Mouse (Mus musculus) erythroid progenitor cell, adult 5-6 weeks (primary cell): ENCODE data around the gene Arhgap19. TPM values are rescaled to one million over a fixed set of nuclear protein-coding genes. Genes with fewer than 3 reads are reported as not detected.
"Not testable (repeated sequence)": the region's sequence is repeated elsewhere in the genome, so short reads cannot be mapped to it uniquely, and the experiment has no call there.

Experiments used
- ATAC-seq: replicated peaks from 2 replicates; pipeline ENCODE4 v1.8.0; 2016; ENCODE audit warnings: moderate number of reproducible peaks, mild to moderate bottlenecking, moderate TSS enrichment, inconsistent platforms; ENCODE audit not compliant: poor library complexity, low FRiP score, severe bottlenecking
- total RNA-seq, 2 experiments: library from RNA; stranded (forward) in 1 of 2; stranded (reverse) in 1 of 2; fragments of 150-400 nt in 1 of 2; fragments of 186-747, 209-891 nt in 1 of 2; gene quantifications; 2 replicates each; pipeline versions ENCODE4 v1.2.3 to v1.2.4; 2015 to 2017; ENCODE audit warnings: low replicate concordance in 2 of 2

Gene Arhgap19
- total RNA-seq (2015; ENCODE audit: low replicate concordance) (83.4 and 100 TPM in 2 replicates), total RNA-seq (2017; ENCODE audit: low replicate concordance) (98.9 and 131 TPM in 2 replicates)

DNA sequence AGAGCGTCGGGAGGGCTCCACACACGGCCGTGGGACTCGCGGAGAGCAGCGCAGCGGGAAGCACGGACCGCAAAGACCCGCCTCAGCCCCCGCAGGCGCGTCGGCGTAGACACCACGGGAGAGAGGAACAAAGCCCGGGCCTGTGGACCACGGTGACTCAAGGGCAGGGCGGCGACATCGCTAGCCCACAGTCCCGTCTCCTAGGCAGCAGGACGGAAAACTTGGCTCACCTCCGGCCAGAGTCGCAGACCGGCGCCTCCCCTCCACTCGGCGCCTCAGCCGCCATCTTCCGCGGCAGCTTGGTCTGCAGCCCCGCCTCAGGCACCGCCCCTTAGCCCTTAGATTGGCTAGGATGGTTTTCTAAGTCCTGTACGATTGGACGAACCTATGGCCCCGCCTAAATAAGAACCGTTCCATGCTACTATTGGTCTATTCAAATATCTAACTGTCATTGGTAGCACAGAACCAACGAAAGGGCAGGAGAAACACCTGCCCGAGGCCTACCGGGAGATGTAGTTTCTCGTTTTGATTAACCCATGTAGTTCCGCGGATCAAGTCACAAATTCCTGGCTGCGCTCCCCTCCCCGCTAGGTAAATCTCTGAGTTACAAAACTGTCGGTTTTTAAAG lies at the start of gene Arhgap19:
Gene Arhgap19 (minus strand): TSS at position 306 of the 628 bp plus-strand sequence.
- ATAC-seq: peak; percentile 96

DNA sequence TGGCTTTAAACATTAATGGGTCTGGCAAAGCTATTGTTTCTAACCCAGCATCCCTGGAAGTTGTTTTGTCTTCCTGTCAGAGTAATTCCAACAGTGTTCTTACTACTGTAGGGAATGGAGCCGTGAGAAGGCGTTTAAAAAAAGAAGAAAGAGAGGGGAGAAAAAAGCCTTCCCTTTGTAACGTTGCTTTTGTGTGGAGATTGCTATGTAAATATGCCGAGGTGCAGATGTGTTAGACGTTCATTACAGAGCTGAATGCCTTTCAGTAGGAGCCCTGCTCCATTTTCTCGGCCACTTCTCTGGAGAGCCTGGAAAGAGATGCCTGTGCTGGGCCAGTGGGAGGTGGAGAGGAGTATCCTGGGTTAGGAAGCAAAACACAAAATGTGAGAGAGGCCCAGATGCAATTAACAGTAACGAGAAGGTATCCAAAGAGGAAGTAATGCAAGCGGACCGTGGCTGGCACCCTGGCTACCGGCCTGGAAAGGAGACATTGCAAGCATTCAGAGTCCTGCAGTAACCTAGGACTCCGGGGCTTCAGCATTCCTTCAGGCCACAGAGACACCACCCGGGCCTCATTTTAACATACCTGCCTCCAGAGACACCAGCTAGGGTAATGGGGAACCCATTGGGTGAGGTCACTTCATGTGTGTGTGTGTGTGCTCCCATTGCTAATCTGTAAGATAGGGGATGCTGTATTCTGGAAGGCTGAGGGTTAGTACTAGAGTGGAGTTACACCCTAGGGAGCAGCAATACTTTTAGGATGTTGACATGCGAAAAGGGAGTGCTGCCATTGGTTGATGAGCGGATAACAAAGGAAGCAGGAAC lies 49.1 kb upstream of the Arhgap19 start:
- no peak for ATAC-seq

DNA sequence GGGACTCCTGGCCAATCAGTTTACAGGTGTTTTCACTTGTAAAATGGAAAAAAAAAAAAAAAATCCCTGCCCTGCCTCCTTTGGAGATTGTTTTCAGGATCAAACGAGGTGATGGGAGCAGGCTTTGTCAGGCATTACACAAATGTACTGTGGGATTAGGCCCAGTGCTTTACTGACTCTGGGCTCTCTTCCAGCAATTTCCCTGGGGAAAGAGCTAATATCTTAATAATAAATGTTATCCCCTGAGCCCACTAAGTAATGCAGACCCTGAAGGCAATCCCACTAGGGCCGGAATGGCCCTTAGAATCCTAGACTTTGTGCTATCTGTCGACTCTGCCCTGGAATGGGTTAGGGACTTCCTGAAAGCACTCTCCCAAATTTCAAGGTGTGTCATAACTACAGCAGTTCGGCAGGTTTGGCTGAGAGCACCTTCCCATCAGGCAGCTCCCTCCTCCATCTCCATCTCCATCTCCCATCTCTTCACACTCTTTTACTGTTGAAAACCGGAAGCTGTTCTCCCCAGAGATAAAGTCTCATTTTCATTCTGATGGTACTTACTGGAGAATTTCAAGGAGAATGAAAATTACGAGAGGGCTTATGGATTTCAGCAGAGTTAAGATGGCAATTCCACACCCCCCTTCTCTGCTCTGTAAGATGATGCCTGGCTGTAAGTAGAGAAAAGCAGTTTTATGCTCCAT lies 48.3 kb upstream of the Arhgap19 start:
- no peak for ATAC-seq

DNA sequence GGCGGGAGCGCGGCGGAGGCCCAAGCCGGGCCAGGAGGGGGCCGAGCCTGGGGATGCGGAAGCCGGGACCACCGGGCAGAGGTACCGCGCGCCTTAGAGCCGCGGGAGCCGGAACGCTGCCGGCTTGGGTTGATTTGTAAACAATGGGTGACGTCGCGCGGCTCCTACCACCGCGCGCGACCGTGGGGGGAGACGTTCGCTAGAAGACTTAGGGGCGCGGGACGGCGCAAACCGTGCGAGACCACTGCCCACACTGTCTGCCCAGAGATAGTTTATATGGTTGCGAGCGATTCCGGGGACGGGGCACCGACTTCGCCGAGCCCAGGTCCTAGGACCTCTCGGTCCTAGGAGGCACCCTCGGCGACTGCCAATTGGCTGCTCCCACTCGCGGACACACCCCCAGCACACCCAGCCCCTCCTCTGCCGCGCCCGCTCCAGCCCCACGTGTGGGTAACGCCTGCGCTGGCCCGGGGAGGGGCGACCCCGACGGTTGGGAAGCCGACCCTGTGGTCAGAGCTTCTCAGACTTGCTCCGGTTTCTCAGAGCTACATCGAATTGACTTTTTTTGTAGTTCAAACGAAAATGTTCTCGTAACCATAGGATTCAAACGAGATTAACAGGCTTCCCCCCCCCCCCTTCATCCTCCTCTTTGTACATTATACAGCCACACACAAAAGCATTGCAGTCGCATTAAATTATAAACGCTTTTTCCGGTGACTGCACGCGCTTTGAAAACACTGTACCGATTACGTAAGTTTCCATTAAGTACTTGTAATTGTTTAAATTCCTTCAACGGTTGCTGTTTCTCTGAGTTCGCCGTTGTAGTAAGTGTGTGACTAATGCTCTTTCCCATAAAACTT lies 46.4 kb upstream of the Arhgap19 start, which contains the start of gene Frat2:
Gene Frat2 (minus strand): TSS at position 141 of the 860 bp plus-strand sequence.
- peak; percentile 96 for ATAC-seq

DNA sequence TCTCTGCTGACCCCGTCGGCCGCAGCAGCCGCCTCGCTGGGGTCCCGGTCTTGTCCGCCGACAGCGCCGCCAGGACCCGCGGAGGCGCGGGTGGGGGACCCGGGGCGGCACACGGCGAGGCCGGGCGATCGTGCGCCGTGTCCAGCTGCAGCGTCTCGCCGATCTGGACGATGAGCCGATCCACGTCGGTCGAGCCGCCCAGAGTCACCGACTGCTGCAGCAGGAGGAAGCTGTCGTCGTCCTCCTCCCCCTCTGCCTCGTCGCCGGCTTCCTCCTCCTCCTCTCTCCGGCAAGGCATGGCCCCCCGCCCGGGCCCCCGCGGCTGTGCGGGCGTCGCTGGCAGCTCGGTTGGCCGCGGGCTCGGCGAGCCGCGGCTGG lies 45.8 kb upstream of the Arhgap19 start:
- not testable (repeated sequence) for ATAC-seq

DNA sequence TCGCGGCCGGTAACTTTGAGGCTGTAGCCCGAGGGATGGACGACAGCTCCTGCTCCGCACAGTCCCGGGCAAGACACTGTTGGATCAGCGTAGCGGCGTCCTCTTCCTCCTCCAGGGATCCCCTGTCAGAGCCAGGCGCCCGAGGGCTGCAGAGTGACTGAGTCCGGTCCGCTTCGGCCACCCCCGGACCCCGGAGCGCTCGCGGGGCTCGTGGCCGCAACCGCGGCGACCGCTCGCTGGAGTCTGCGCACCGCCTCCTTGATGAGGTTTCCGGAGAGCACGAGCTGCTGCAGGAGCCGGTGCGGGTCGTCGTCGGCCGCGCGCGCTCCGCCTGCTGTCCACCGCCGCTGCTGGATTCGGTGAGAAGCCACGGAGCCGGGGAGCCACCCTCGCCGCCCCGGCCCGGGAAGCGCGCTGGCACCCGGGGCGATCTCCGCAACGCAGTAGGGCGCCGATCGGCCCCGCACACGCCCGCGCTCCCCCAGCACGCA lies 45.3 kb upstream of the Arhgap19 start:
- peak; percentile 16; the same call in 1 of the 2 replicates for ATAC-seq

DNA sequence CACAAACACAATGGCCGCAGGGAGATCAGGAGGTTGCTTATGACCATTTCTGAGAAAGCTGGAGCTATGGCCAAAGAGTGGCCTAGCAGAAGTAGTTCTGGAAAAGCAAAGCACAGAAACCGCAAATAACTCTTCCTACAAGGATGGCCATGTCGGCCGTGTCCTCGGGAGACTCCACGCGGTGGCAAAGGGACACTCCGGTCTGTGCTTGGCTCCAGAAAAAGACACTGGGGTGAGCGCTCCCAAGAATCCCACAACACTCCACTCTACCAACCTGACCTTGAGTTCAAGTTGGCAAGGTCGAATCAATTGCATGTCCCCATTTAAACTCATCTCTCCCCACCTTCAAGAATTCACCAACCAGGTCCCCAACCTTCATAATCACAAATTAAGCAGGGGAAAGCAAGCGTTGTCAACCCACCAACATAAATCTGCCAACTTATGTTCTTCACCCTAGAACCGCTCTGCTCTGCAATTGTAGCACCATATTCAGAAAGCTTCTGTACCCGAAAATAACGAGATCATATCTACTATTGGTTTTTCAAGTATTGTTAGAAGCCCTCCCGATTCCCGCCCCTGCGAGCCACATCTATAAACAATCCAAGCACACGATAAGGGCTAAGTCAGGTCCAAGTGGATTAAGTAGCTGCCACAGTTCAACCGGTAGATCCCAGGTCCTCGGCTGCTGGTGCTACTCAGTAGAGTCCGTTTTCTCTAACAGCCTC lies 44.7 kb upstream of the Arhgap19 start:
- ATAC-seq: no peak

DNA sequence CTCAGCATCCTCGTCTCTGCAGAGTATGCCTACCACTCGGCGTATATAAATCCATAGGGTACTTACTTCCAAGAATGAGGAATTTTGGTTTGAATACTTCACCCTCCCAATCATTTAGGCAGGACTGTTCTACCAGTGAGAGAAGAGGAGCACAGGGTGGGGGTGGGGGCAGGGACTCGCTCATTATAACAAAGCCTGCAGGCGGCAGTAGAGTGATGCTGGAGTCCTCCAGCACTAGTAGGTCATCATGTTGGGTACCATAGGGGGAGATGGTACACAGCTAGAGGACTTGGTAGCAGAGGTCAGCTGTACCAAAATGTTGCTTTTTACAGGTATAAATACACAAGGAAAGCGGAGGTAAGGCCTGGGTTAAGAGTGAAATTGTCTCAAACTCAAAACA lies 42.5 kb upstream of the Arhgap19 start:
- ATAC-seq: no peak

DNA sequence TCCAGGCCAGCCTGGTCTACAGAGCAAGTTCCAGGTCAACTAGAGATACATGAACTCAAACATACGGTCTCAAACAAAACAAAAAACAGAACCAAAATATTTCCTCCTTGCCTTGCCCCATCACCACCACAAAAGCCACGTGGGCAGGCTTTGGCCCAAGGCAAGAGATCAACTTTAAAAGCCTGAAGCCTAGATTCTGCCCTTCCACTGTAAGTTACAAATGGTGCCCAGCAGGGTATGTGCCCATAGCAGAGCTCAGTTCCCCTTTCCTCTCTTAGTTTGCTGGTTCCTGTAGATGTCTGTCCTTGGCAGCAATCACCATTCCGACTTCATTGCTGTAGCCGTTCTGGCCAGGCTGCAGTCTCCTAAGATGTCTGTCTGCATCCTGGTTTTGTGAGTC lies 40.9 kb upstream of the Arhgap19 start:
- ATAC-seq: no peak

DNA sequence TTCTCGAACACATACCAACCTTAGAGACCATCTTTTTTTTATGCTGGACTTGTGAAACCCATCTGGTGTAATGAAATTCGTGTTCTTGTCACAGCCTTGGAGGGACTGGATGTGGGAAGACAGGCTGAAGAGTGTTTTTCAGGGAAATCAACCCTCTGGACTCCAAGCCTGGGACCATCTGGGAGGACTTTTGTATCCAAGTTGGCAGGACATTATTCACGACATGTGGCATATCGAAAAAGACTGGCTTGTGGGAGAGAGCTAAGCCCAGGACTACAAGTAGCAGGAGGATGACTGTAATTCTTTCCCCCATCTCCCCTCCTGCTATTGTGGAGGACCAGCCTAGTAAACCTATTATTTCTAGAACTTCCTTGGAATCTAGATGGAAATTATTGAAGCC lies 40.3 kb upstream of the Arhgap19 start:
- no peak for ATAC-seq

DNA sequence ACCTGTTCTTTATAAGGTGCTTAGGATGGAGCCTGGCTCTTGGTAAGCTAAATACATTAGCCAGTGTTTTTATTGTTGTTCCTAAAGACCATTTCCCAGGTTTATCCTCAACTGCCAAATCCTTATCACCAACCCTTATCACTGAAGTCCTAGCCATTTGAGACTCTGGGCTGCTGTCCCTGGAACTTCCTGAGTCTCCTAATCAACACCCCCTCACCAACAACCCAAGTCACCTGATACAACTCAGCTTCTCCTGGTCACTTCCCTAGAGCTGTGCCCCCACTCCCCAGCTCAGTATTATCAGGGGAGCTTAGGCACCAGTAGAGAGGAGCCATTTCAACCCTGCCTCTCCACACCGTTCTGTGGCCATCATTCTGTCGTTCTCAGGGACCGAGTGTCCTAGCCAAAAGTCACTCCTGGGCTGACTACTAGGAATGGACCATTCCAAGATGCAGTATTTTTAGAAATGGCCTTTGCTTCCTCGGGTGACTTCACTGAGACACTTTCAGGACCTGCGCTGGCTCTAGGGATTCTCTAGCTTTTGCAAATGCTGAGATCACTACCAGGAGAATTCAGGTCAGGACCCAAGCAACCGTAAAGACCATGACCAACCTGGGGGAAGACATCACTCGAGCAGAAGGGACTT lies 39.4 kb upstream of the Arhgap19 start:
- ATAC-seq: no peak

DNA sequence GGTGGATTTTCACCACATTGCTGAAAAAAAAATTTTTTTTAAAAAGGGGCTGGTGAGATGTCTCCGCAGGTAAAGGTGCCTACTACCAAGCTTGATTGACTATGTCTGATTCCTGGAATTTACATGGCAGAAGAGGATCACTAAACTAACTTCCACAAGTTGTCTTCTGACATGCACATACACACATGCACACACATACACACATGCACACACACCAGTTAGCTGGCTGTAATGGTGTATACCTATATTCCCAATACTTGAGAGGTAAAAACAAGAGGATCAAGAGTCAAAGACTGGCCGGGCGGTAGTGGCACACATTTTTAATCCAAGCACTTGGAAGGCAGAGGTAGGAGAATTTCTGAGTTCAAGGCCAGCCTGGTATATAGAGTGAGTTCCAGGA lies 37.8 kb upstream of the Arhgap19 start:
- no peak for ATAC-seq

DNA sequence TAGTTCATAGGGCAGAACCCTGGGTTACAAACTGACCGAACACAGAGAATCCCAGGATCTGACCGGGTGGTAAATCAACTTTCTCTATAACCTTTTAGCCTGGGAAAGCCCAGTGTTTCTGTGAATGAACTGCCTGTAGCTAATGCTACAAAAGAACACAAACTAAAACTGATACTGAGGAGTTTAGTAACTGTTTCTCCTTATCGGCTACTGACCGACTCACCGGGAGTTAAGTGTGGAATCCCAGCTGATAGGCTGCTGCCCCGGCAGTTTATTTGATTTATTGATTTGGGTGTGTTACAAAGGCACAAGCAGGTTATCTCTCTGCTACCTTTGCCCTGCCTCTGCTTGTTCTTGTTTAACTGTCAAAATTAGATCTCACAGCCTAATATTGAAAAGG lies 37.0 kb upstream of the Arhgap19 start:
- ATAC-seq: no peak

DNA sequence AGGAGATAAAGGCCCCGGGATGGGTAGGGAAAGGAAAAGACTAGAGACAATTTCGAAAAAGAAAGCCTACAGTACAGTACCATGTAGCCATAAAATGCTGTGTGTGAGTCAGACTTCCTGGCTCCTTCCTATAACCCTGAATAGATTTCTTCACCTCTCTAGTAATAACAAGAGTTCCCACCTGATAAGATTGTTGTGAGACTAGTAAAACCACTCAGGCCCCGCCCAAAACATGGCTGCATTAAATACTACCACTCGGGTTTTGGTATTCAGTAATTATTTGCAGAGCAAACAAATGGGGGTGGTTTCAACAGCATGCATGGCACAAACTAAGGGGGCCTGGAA lies 36.0 kb upstream of the Arhgap19 start:
- ATAC-seq: peak; percentile 20; the same call in 1 of the 2 replicates

DNA sequence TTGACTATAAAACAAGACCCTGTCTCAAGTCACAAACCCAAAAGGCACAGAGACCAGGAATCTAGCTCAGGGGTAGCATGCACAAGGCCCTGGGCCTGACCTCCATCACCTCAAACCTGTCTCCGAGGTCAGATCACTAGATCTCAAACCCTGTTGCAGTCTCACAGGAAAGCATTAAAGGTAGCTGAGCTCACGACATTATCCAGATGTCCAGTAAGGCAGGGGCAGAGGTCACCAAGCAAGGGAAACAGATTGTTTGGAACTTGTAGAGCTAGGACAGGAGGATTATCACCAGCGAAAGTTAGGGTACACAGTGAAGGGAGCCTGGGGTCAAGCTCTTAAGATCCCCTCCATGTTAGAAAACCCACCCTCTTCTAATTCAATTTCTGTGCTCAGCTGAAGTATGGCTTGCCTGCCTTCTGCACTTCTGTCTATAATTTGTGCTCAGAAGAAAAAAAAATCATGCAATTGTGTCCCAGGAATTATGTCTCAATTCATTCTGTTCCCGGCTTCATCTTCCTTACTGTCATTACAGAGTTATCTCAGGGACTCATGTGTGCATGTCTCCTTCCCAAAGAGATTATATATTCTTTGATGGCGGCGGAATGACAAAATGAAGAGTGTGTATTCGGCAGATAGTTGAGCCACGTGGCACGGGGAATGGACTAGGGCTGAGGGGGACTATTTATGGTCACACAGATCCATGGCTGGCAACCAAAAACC lies 35.5 kb upstream of the Arhgap19 start:
- peak; percentile 62 for ATAC-seq

DNA sequence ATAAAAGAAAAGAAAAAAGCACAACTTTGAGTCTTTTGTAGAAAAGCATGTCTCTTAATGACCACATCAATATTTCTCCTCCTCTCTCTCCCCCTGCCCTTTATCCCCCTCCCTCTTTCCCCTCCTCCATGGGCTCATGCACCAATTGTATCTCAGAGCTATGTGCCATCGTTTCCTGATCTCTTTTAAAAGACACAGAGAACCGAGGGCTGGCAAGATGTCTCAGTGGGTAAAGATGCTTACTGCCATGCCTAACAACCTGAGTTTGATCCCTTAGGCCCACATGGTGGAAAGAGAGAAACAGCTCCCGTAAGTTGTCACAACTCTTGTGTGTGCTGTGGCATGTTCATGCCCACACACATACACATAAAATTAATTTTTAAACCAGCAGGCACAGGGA lies 34.9 kb upstream of the Arhgap19 start:
- no peak for ATAC-seq

DNA sequence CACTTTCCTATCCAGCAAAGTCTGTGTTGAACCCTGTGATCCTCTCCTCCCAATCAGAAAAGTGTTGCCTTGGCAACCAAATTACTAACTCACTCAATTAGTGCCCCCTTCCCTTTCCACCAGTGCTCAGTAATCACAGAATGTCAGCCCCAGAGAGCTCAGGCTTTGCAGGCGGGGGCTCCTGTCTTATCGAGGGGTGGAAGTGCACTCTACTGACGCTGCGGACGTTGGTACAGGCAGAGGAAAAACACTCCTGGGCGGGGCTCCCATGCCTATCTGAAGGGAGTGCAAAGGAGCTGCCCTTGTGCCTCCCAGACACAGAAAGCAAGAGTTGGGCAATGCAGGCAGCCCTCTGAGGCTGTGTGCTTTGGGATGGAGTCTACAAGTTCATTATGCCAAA lies 34.0 kb upstream of the Arhgap19 start:
- peak; percentile 88 for ATAC-seq

DNA sequence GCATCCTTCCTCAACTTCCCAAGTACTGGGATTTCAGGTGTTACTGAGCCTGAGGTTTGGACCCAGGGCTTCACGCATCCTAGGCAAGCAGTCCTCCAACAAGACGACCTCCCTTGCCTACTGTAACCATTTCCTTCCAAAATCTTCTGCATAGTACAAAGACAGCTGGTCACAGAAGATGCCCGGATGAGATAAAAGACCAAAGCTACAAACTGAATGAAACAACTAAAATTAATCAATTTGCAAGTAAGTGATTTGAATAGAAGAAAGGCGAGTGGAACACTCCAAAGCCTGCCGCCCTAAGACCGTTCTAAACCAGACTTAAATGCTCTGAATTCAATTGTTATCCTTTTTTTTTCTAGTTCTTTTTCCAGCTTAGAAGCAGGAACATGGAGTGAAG lies 33.6 kb upstream of the Arhgap19 start:
- no peak for ATAC-seq
